Comparison of ENCODE assay signal across 10 mouse cellular contexts in genomic region chr6:37326603-37326955, GRCm38 (mm10). TPM values are rescaled to one million over a fixed set of nuclear protein-coding genes. Genes with fewer than 3 reads are reported as not detected.
A peak's percentile ranks its signal among the peaks of the same experiment; 100 is the strongest.
DNase-seq lines count a peak whose midpoint lies in the region; ATAC-seq lines count a peak whose summit lies in the region.
"Had no signal": no experiment of that assay in that cellular context is flagged by ENCODE, and none has a peak within 500 bp of the region (broad histone marks: within the 10 kb centered on the region; RNA-seq: fewer than 3 reads in every experiment).

No protein-coding gene starts in this region.

- peaks cover 4% of the 10 kb centered on the region; the same call in 1 of the 2 replicates for H3K4me1 ChIP-seq in kidney, embryonic 14.5 days (ENCODE audit: control insufficient read depth, insufficient read depth, low read length)
- peaks cover 47% of the 10 kb centered on the region for H3K4me1 ChIP-seq in neural tube, embryonic 15.5 days

- H3K9ac ChIP-seq in kidney, embryonic 14.5 days (ENCODE audit: low read depth, low read length), result no peak overlapping the region
- no peak overlapping the region for H3K9ac ChIP-seq in neural tube, embryonic 15.5 days (replicated peaks)

- no peak overlapping the region for H3K4me3 ChIP-seq in kidney, embryonic 14.5 days (ENCODE audit: low read length)
- H3K4me3 ChIP-seq in neural tube, embryonic 15.5 days (replicated peaks), result no peak overlapping the region

- no peaks in the 10 kb centered on the region for H3K9me3 ChIP-seq in kidney, embryonic 14.5 days (ENCODE audit: control insufficient read depth, low read length)
- no peaks in the 10 kb centered on the region for H3K9me3 ChIP-seq in neural tube, embryonic 15.5 days (replicated peaks)

- no peak overlapping the region for H3K4me2 ChIP-seq in kidney, embryonic 14.5 days (replicated peaks; ENCODE audit: low read depth, low read length)
- H3K4me2 ChIP-seq in neural tube, embryonic 15.5 days, result no peak overlapping the region

- WGBS in kidney, embryonic 14.5 days, result 40% methylated on average over 8 of the region's 8 CpGs
- WGBS in neural tube, embryonic 15.5 days, result 35% methylated on average over 8 of the region's 8 CpGs

- no peak for ATAC-seq in kidney, embryonic 14.5 days (ENCODE audit: low FRiP score, low TSS enrichment)
- no peak for ATAC-seq in neural tube, embryonic 15.5 days (ENCODE audit: low FRiP score)
- no peak for ATAC-seq in megakaryocyte progenitor cell, adult 5-6 weeks (replicated peaks; ENCODE audit: poor library complexity)
- ATAC-seq in erythroid progenitor cell, adult 5-6 weeks (replicated peaks; ENCODE audit: low FRiP score, poor library complexity, severe bottlenecking), result no peak

- H3K27me3 ChIP-seq in kidney, embryonic 14.5 days (ENCODE audit: control insufficient read depth, insufficient read depth, low read length), result no peaks in the 10 kb centered on the region
- H3K27me3 ChIP-seq in neural tube, embryonic 15.5 days (replicated peaks), result no peaks in the 10 kb centered on the region

- H3K36me3 ChIP-seq in kidney, embryonic 14.5 days (ENCODE audit: control insufficient read depth, insufficient read depth, low read length), result peaks cover 8% of the 10 kb centered on the region
- no peaks in the 10 kb centered on the region for H3K36me3 ChIP-seq in neural tube, embryonic 15.5 days

- H3K27ac ChIP-seq in kidney, embryonic 14.5 days (ENCODE audit: low read depth, low read length), result no peak overlapping the region
- H3K27ac ChIP-seq in neural tube, embryonic 15.5 days (replicated peaks), result peak overlapping the region; percentile 51; the same call in 1 of the 2 replicates

- peak; percentile 34 to 72 for DNase-seq in adrenal gland, adult (ENCODE audit: inconsistent age in 2 of 2, low spot score in 1 of 2)
- DNase-seq in adrenal gland, adult 8-10 months, result no peak
- DNase-seq in kidney, adult 11 months, result peak; percentile 58
- DNase-seq in kidney, adult 18-20 months, result peak; percentile 38
- DNase-seq: layer of hippocampus, postnatal 36 days; thymus, postnatal 36 days had no signal

RNA-seq across cellular contexts. Expression of gene Dgki, which starts 26.6 kb away (rescaled TPM):
- 1 to 10 TPM; 2.3 to 6.9 (median 4.9) TPM for total RNA-seq in adrenal gland, adult 8-10 months (2022)
- 0.27 and 0.43 TPM in 2 replicates for polyA plus RNA-seq in kidney, embryonic 14.5 days (2014; fragmentation: Nextera tagmentation; extraction: Ambion mirVana)
- 6.5 and 7.1 TPM in 2 replicates for polyA plus RNA-seq in neural tube, embryonic 15.5 days (2015; fragmentation: Nextera tagmentation; extraction: Ambion mirVana)
- 0.12 and 0.20 TPM in 2 replicates for total RNA-seq in megakaryocyte progenitor cell, adult 5-6 weeks (2015)
- total RNA-seq in megakaryocyte progenitor cell, adult 5-6 weeks (2017), result 0.20 and 0.21 TPM in 2 replicates
- total RNA-seq in erythroid progenitor cell, adult 5-6 weeks (2015; ENCODE audit: low replicate concordance), result 1.8 TPM in 1 of 2 replicates, not detected in the other
- total RNA-seq in erythroid progenitor cell, adult 5-6 weeks (2017; ENCODE audit: low replicate concordance), result 1.4 TPM in 1 of 2 replicates, not detected in the other
